Mouse (Mus musculus) bone marrow macrophage, adult 2 months (primary cell): ENCODE measurements at regions not wholly inside any gene's neighbourhood (a gene's known extent, or its start where the extent isn't known, plus 50 kb on each side); places are given as distances from the start of the nearest gene placed in this dataset.

ENCODE experiments used
- CTCF ChIP-seq: IDR thresholded peaks from 2 replicates; pipeline ENCODE4 v1.5.1; 2012; ENCODE audit warnings: low read depth, mild to moderate bottlenecking, low read length, moderate library complexity
- POLR2A ChIP-seq: IDR thresholded peaks from 2 replicates; pipeline ENCODE4 v1.6.1; 2012; ENCODE audit warnings: mild to moderate bottlenecking, low read depth, low read length, borderline replicate concordance

- TF ChIP-seq CTCF (no peak), POLR2A (no peak)
These were observed 65.2 kb upstream of the AU015836 start for GRCm38 (mm10) chrX:93903209-93903608.
